Mouse (Mus musculus) CD4-positive helper T cell, adult 2 months (primary cell): ENCODE measurements around the gene Igflr1.

ENCODE experiments used
- DNase-seq: peaks from one replicate; pipeline ENCODE4 v3.0.0-alpha.2; 2012; ENCODE audit warnings: low read depth, missing footprints, low spot score

The Igflr1 gene

GRCm38 (mm10) chr7:30564970-30565571 lies at the start of gene Igflr1:
TSS of gene Igflr1 (plus strand) at chr7:30565427.
- DNase-seq = peak; percentile 69

DNA sequence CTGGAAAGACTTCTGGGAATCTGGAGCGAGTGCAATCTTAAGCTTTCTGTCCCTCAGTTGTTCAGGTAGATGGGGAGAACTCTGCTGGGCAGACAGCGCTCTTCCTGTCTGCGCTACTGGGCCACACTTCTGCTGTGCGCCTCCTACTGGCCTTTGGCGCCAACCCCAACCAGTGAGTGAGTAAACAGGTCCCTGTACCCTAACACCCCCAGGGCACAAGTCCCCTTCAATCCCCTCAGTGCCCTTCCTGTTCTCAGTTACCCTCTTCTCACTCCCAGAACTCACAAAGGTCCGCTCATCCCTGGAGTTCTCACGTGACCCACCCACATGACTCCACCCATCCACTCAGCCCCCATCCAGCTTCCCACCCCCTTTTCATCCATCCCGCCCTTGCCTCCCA lies 46.9 kb upstream of the Igflr1 start:
- DNase-seq = no peak

- DNase-seq = no peak
These were observed 44.8 kb upstream of the Igflr1 start for GRCm38 (mm10) chr7:30520396-30520795.

GRCm38 (mm10) chr7:30520856-30521255 lies 44.4 kb upstream of the Igflr1 start:
- DNase-seq = no peak

DNA sequence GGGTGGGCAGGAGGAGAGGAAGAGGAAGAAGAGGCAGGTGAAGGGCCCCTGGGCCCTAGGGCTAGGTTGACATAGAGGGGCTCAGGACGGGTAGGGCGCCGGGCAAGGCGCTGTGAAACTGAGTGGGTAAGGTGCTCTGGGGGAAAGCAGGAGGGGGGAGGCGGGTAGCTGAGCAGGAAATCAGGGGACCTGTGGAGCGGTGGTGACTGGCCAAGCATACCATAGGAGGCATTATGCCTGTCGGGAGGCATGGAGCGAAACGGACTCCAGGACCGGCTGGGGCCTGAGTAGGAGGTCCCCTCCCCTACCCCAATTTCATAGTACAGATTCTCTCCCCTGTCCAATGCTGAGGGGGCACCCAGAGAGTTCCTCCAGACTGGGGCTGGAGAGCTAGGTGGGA lies 42.4 kb upstream of the Igflr1 start:
- DNase-seq = no peak

DNA sequence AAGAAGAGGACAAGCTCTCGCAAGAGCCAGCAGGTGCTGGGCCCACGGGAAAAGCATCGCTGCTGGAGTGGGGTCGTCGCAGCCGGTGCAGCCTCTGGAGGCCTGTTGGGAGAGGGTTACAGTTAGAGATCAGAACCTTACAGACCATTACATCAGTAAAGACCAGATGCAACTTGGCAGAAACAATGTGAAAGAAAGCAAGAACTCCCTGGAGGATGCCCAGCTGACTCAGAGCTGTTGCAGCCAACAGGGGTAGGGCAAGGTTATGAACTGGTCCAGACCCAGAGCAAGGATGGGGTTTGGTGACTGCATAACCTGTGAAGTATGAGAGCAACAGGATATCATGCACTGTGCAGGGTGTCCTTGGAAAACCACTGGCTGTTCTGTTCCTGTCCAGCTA lies 40.7 kb upstream of the Igflr1 start:
- no peak for DNase-seq

DNA sequence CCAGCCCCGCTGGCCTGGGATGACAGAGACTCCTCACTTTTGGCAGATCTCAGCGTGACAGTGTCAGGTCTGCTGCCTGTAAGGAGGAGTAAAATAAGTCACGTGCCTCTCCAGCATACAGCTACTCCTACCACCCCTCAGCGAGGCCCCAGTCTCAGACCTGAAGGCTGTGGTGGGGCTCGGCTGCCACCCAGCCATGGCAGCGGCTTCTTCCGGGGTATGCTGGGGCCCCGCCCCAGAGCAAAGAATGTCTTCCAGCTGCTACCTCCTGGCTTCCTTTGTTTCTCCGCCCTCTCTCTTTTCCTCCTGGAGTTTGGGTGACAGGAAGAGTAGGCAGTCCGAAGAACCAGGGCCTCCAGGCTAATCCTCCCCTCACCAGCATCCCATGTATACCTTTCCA lies 39.3 kb upstream of the Igflr1 start:
- DNase-seq = no peak

DNA sequence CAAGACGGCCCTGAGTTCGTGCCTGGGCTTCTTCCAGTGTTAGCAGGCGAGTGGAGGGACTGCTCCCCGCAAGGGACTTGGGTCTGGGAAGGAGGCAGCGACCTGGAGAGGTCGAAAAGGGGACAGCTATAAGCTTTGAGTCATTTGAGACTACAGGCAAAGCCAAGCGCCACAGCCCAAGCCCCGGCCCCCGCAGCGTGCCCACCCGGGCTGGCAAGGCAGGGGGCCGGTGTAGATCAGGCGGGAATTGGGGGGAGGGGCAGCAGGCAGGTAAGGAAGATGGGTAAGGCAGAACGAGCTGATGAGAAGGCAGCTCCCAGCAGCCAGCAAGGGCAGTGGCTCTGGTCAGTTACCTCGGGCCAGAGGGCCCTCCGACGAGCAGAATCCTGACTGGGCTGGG lies 38.8 kb upstream of the Igflr1 start:
- no peak for DNase-seq

- no peak for DNase-seq
These were observed 38.2 kb upstream of the Igflr1 start for GRCm38 (mm10) chr7:30526981-30527380.

DNA sequence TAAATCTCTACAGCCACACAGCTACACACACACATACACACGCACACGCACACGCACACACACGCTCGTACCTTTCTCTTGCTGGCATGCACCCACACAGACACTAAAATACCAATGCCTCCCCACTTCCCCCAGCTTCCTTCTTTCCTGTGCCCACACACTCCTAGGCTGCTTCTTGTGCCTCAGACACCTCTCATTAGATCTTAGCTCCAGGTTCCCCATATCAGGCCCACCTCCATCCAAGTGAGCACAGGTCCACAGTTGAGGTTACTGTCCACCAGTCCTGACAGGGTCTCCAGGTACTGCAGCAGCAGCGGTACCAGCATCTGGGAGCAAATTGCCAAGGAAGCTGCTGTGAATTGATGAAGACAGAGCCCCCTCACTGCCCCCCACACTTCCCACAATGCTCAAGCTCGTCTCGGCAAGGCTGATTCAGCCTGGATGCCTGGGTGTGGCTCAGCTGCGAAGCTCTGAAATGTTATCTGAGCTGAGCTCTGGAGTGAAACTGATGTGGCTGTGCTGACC lies 33.9 kb upstream of the Igflr1 start:
- no peak for DNase-seq

DNA sequence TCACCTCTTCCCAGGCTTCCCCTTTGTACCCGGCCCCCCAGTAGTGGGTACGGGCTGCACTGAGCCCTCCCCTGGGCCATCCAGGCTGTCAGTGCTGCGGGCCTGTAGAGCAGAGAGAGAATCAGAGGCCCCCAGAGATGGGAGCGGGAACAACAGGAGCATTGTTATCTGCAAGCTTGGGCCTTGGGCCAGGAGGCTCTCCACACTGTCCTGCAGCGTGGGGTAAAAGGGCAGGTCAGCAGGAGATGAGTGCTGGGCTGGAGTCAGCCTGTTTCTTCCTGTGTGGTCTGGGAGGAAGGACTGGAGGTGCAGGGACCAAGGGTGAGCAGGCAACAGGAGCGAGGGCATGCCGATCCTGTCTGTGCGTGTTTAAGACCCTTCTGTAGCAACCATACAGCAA lies 32.3 kb upstream of the Igflr1 start:
- DNase-seq = no peak

DNA sequence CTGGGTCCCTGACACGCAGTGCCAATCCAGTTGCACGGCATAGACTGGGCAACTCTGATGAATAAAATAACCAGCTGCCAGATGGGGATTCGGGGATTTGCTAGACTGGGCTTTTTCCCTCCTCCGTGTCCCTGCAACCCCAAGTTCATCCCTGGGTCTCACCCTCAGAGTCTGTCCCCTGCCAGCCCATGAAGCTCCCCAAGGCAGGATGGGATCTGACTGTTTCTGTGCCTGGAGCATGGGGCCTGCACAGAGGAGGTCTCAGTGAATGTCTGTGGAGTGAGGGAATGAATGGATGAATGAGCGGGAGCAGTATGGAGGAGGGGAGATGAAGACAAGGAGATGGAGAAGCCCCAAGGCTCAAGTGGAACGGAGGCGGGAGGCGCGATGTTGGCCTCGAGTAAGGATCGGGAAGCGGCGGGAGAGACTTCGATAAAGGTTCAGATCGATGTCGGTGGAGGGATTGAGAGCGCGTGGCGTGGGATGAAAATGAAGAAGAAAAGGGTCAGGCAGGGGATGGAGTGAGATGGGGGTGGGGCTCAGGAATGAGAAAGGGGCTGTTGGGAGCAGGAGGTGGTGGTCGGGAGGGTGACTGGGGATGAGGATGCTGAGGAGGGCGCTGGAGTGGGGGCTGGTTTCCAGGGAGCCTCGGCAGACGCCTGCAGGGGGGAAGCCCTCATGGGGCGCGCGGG lies 31.1 kb upstream of the Igflr1 start:
- no peak for DNase-seq

- peak; percentile 98 for DNase-seq
These were observed 30.3 kb upstream of the Igflr1 start, which contains the start of gene Arhgap33 for GRCm38 (mm10) chr7:30534633-30535577. TSS of gene Arhgap33 (minus strand) at chr7:30535060.

GRCm38 (mm10) chr7:30540572-30540971 lies 24.7 kb upstream of the Igflr1 start:
- DNase-seq = no peak

GRCm38 (mm10) chr7:30544327-30544726 lies 20.9 kb upstream of the Igflr1 start:
- DNase-seq = no peak

- DNase-seq = no peak
These were observed 15.3 kb upstream of the Igflr1 start for GRCm38 (mm10) chr7:30549880-30550279.

- DNase-seq = no peak
These were observed 14.6 kb upstream of the Igflr1 start for GRCm38 (mm10) chr7:30550603-30551002.

DNA sequence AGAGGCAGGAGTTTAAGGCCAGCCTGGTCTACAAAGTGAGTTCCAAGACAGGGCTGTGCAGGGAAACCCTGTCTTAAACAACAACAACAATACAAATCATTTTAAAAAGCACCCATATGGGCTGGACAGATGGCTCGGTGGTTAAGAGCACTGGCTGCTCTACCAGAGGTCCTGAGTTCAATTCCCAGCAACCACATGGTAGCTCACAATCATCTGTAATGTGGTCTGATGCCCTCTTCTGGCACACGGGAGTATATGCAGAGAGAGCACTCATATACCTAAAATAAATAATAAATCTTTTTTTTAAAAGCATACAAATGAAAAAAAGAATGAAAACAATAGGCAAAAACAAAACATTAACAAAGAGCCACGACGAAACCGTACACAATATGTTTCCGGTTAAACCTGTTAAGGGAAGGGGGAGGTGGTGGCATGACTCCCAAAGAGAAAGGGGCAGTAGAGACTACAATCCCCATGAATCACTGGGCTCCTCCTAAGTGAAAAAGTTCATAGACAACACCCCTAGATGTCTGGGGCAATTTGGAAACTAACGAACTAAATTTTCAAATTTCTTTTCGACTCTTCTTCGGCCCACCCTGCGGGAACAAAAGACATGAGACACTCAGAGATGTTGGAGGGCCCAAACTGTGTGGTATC lies 13.7 kb upstream of the Igflr1 start:
- no peak for DNase-seq

DNA sequence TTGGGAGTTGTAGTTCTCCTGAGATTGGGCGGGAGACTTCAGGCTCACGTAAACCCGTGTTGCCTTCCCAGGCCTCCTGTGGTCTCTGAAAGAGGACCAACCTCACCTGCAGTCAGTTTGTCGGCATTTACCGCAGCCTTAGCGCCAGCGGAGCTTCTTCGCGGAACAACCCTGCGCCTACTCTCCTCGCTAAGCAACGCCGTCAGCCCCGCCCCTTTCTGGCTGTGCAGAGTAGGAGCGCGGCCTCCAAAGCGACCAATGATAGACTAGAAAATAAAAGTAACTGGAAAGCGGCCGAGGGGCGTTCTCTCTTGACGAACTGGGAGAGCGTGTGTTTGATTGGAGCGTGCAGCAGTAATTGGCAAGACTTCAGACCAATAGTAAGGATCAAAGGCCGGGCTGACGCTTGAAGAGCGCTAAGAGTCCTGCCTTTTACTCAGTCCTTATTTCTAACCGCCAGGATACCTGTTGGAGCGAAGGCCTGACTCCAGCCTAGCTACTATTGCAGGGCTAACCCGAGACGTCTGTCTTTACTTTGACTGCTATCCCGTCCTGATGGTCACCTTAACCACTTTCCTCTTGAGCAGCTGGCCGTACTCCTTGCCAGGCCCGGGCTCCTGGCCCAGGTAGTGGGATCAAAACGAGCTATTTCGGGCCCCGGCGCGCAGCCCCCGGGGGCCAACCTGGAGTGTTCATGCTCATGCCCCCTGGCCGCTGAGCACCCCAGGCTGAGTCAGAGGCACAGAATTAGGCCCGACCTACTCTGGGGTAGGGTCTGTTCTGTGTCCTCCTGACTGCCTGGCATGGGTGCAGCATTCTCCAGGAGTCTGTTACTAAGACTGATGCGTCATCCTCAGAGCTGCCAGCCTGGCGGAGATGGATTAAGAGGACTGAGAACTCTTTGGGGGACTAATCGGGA lies 12.9 kb upstream of the Igflr1 start, which contains the start of the genes Hspb6 and Proser3:
Hspb6 (plus strand) TSS at position 77 of the 919 bp plus-strand sequence.
Proser3 (minus strand) TSS at position 198 of the 919 bp plus-strand sequence.
- peak; percentile 99 for DNase-seq

GRCm38 (mm10) chr7:30553021-30553589 lies 12.1 kb upstream of the Igflr1 start:
- DNase-seq = peak; percentile 34
